Mouse (Mus musculus) right cerebral cortex, postnatal 10 days (tissue): ENCODE measurements around the gene 4931422A03Rik.
A peak's percentile ranks its signal among the peaks of the same experiment; 100 is the strongest.
"Not testable (repeated sequence)": the region's sequence is repeated elsewhere in the genome, so short reads cannot be mapped to it uniquely, and the experiment has no call there.

Experiments
- DNase-seq, 2 experiments: peaks; one replicate each; pipeline ENCODE4 v3.0.0; 2021; ENCODE audit warnings: low spot score in 2 of 2

Gene 4931422A03Rik

DNA sequence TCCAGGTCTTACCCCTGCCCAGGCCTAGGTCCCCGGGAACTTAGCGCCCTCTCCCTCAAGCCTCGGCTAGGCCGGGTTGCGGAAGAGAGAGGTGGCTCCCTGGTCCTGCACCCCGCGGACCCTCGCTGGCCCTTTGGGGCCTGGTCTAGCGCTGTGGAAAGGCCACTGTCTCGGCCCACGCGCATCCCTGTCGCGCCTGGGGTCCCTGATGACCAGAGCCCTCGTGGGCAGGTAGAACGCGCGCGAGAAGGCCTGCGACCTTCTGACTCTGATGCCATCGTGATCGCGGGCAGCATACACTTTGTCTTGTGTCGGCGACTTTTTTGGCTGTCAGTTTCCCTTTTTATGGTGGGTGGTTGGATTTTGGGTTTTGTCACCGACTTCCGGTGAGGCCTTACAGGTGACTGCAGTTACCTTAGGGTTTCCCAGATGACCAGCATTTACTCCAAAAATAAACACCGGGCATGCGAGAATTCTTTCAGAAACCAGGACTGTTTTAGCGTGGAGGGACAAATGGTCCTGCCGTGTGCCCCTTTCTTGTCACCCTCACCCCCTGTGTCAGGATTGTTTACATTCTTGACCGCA is at the start of gene 4931422A03Rik:
TSS of gene 4931422A03Rik (minus strand) at position 223 of the 585 bp plus-strand sequence.
- DNase-seq: peak; percentile 32 to 46

DNA sequence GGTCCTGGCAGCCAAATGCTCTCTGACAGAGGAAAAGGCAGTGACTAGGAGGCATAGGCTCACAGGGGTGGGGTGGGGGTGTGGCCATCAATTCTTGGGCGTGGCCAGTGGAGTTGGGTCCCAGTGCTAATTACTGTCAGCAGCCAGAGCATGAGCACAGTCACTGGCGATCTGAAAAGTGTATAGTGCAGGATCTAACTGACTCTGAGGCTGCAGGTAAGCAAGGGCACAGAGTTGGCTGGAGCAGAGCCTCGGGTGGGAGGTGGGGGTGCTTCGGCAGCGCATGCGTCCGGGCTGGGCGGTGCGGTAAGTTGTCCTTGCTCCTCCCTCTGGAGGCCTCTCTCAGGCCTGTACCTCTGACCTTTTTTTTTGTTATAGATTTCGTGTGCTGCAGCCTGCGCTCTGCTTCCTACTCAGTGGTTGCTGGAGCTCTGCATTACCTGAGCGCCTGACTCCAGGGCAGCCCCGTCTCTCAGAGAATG is 41.6 kb upstream of the 4931422A03Rik start, which contains the start of gene Cd59b:
TSS of gene Cd59b (plus strand) at position 146 of the 482 bp plus-strand sequence.
- peak in 1 of 2 experiments; percentile 29 for DNase-seq

DNA sequence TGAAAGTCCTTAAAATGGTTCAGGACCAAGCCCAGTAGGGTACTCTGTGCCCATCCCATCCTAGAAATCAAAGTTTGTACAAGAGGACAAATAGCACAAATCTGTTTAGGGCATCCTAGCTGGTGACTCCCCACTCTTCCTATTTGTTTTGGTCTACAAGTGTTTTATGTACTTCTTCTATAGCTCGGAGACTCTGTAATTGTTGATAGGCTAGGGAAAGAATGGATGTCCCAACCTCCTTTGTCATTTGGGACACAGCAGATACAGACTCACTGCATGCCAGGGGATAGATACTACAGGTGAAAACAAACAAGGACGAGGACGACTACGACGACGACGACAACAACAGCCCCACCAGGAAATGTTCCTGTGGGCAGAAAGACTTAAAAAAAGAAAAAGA is 40.3 kb upstream of the 4931422A03Rik start, which contains the start of gene Gm10799:
TSS of gene Gm10799 (minus strand) at position 101 of the 400 bp plus-strand sequence.
- DNase-seq: not testable (repeated sequence)

DNA sequence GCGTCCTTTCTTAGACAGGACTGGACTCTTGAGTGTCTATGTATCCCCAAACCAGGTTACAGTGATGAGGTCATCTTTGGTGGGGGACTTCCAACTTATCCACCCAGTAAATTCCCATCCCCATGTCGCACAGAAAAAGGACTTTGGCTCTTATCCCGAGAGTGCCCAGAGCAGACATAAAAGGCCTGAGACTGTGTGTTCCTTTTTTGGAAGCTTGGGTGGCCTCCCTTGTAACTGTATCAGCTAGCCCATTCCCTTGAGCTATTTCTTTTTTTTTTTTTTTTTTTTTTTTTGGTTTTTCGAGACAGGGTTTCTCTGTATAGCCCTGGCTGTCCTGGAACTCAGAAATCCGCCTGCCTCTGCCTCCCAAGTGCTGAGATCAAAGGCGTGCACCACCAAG is 37.4 kb upstream of the 4931422A03Rik start, which contains the start of gene Gm10912:
TSS of gene Gm10912 (plus strand) at position 301 of the 400 bp plus-strand sequence.
- not testable (repeated sequence) for DNase-seq

DNA sequence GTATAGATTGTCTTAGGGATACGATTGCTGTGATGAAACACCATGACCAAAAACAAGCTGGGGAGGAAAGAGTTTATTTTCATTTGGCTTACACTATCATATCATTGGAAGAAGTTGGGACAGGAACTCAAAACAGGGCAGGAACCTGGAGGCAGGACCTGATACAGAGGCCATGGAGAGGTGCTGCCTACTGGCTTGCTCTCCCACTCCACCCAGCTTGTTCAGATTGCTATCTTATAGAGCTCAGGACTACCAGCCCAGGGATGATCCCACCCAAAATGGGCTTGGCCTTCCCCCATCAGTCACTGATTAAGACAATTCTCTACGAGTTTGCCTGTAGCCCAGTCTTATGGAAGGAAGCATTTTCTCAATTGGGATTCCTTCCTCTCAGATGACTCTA is 36.0 kb upstream of the 4931422A03Rik start:
- DNase-seq: no peak

DNA sequence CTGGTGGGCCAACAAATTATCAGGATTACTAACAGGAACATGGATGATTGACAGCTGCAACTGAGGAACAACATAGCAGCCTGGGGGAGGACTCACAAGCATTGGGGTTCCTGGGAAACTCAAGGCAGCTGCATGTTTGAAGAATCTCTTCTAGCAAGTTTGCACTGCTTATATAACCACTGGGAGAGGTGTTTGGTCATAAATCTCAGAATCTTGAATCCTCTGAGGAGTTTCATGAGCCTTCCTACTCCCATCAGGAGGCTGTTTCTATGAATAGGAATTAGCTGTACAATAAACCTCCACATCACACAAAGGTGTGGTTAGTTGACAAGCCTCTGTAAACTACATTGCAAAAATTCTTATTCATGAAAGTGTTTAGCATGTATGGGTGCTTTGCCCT is 34.5 kb upstream of the 4931422A03Rik start:
- no peak for DNase-seq

DNA sequence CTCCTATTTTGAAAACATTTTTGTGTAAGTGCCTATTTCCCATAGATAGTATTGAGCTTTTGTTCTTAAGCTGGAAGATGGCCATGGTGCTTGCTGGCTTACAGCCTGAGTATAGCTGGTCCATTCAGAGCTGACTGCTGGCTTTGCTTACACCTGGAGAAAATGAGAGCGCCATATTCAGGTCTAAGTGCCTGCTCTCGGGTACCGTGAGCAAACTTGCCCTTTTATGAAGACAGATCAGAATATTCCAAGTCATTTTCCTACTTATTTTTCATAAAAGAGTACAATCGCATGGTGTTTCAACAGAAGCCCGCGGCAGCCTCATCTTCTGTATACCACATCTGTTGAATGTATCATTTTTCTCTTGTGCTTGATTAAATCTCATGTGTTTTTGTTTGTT is 32.8 kb upstream of the 4931422A03Rik start:
- no peak for DNase-seq

DNA sequence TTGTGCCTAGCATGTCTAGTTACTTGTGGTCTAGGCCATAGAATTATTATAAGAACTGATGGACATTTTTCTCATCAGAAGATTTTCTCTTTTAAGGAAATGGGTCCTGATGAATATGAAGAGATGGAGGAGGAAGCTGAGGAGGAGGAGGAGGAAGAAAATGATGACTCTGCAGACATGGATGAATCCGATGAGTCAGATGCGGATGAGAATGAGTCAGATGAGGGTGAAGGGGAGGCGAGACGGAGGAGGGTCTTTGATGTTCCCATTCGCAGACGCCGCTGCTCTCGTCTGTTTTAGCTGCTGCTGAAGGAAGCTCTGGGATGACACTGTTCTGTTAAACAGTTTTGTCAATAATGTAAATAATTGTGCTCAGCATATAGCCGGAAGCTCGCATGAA is 31.6 kb upstream of the 4931422A03Rik start:
- DNase-seq: no peak

DNA sequence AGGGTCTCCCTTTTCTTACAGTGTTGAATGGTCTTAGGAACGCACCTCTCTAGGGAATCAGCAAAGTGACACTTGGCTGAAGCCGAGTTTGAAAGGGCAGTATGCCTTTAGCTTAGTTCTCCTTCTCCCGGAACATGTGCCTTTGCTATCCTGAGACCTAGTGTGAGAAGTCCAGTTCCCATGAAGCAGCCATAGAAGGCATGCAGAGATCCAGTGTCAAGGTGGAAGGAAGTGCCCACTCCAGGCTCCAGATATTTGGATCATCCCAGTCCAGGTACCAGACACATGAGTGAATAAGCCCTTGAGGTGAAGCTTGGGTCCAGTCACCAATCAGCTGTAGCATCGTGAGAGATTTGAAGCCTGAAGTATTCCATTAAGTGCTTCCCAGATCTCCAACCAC is 30.8 kb upstream of the 4931422A03Rik start:
- DNase-seq: no peak

DNA sequence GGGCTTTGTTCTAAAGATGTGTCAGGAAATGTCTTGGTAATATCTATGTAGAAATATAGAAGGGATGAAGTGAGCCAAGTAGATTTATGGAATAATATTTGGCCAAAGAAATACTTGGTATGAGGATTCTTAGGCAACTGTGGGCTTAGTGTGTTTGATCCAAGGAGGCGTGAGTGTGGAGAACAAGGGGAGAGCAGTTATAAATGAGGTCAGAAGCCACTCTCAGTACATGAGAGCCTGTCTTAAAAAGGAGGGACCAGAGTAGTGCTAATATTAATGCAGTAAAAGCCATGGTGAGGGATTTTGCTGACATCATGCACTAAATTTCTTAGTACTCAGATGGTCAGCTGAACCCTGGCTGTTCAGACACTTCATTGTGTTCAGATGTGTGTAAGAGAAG is 30.2 kb upstream of the 4931422A03Rik start:
- no peak for DNase-seq

DNA sequence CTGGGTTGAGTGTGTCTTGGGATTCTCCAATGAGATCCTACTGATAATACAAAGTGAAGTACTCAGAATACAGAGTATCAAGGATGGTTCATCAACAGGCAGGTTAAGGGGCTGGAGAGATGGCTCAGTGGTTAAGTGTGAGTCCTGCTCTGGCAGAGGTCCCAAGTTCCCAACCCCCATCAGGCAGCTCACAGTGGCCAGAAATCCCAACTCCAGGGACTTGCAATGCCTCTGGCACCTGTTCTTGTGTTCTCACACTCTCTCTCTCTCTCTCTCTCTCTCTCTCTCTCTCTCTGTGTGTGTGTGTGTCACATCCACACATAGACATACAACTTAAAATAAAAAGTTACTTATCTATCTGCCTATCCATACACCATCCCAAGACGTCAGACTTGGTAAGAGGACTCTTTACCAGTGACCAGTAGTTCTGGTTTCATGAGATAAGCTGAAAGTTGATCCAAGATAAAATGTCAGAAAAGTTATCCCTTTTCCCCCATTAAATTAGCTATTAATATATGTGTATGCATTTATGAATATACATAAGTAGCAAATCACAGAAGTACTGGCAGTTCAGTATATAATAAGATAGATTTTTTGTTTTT is 16.4 kb upstream of the 4931422A03Rik start:
- no peak for DNase-seq

DNA sequence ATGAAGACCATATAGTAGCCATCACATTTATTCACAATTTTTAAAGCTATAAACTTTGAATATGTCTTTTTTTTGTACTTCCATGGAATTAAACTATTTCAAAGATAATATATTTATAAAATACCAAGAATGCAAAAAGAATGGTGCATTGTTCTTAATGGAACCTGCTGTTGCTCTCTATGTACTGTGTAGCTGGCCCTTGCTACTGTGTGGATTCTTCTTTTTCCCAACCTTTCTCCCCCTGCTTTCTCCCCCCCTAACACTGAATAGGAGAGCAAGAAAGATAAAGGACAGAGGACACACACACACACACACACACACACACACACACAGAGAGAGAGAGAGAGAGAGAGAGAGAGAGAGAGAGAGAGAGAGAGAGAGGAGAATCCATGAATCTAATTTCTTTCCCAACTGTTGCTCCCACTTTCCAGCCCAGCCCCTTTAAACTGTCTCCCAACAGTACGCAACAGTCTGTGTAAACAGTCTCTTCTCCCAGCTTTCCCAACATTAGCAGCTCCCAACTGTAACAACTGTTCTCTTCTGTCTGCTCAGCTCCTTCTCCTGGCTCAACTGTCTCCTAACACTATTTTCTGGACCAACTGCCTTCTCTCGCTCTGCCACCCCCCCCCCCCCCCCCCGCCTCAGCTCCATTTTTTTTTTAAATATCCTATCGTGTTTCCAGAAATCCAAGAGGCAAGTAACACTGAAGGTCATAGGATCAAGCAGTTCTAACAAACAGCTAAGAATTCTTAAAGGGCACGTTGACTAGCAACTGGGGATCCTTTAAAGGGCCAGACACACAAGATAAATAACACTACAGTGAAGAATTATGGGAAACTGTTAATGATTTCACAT is 15.7 kb upstream of the 4931422A03Rik start:
- DNase-seq: no peak

DNA sequence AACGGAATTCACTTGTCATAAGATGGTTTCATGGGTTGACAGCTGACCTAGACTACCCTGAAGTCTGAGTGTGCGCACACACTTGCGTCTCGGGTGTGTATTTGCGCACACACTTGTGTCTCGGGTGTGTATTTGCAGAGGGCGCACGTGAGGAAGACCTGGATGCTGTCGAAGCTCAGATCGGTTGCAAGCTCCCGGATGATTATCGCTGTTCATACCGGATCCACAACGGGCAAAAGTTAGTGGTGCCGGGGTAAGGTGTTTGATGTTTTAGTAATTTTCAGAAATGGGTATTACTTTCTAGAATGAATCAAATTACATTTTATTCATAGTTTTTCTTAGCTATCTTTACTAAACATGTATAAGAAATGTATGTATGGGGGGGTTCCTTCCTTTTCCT is 14.6 kb upstream of the 4931422A03Rik start:
- DNase-seq: no peak

DNA sequence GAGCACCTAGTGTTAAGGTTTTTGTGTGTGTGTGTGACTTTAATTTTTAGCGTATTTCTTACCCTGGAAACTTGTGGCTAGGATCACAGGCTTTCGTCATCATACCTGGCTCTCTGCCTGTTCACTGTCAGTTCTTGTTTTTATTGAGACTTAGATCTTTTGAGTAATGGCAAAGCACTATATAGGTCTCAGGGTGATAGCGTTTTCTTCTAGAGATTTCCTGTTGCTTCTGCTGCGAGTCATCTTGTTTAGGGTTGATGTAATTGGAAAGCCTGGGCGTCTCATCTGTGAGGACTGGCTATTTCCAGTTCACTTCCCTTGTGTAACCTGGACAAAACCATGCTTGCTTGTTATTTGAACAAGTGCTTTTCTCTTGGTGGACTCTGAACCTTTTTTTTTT is 13.5 kb upstream of the 4931422A03Rik start:
- DNase-seq: no peak

DNA sequence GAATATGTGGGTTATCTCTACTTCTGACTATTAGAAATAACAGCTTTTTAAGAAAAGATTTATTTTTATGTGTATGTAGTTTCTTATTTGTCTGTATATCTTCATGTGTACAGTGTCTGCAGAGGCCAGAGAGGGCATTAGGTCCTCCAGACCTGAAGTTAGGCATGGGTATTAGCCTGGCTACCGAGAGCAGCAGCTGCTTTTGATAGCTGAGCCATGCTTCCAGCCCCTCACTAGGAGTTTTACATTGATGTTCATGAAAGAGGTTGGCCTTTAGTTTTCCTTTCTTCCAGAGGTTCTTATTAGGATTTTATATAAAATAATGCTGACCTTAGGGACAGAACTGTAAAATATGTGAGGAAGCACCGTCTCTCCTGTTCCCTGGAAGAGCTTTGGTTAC is 10.1 kb upstream of the 4931422A03Rik start:
- no peak for DNase-seq

DNA sequence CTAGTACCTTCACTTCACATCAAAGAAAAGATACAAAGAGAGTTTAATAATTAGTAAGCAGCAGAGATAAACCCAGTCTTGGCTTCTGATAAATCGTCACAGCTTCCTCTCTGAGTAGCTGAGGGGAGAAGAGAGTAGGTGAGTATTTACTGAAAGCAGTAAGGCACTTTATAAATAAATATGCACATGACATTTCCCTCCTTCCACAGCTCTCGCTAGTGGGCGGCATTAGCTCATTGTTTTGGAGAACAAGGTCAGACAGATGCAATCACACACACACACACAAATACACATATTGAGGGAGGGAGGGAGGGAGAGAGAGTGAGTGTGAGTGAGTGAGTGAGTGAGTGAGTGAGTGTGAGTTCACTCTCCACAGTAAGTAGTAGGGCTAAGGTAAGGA is 8.2 kb upstream of the 4931422A03Rik start:
- DNase-seq: no peak

DNA sequence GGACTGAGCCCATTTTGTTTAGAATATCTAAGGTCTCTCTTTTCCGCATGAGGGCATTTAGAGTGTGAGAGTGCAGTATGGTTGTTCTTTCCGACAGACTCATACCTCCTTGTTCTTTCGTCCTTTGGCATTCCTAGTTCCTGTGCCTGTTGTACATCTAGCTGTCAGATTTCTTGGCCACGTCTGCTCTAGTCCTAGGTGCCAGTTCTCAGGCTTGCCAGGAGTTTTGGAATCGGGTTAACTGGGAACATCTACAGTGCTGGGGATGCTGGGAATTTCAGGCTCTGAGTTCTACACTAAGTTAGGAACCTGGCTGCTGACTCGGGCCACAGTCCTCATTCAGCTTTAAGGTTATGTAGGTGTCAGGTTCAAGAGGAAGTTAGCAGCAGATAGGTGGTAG is 7.4 kb upstream of the 4931422A03Rik start:
- DNase-seq: no peak

DNA sequence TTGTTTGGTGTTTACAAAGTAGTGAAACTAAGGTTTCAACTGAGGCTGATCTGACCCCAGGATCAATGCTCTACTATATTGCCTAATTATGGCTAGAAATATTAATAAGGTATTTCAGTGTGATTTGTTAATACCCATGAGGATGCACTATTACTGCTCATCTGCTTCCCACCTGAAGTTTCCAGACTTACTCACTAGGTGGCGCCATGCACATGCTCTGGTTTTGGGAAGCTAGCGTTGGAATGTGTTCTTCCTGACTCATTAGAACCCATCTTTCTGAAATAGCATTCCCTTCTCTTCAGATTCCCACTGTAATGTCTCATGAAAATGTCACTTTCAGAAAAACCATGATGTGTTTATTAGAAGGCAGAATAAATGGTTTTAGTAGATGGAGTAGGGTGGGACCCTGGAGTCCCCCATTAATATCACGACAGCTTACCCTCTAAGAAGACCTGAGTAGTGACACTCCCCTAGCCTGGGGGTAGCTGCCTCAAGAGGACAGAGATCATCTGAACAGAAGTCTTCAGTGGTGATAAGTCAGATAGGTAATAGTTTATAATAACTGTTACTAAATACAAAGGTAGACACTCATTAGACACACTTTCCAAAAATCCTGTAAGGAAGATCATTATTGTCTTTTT is 6.8 kb upstream of the 4931422A03Rik start:
- DNase-seq: peak; percentile 72 to 78

DNA sequence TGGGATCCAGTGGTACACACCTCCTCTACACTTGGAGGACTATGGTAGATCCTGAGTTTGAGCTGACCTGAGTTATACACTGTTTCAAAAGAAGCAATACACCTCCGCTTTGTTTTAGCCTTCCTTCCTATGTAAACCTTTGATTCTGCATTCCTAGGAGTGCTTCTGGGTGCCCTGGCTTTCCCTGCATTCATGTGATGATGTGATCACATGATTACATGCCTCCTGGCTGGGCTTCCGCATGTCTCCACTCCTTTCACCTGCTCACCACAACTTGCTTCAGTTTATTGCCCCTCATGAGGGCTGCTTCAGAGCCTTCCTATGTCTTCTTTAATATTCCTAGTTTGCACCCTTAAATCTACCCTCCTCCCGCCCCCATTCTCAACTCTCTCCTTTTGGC is 3.9 kb upstream of the 4931422A03Rik start:
- DNase-seq: no peak

DNA sequence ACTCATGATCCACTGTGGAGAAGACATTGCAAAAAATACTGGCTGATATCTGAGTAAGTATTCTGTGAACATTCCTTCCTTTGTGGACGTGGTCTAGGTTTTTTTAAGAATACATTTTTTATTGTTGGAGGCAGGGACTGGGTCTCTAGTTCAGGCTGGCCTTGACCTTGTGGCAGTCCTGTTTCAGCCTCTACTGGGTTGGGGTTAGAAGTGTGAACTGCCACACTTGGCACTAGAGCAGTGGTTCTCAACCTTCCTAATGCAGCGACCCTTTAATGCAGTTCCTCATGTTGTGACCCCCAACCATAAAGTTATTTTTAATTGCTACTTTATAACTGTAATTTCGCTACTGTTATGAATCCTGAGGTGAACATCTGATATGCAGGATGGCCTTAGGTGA is 2.2 kb upstream of the 4931422A03Rik start:
- no peak for DNase-seq

DNA sequence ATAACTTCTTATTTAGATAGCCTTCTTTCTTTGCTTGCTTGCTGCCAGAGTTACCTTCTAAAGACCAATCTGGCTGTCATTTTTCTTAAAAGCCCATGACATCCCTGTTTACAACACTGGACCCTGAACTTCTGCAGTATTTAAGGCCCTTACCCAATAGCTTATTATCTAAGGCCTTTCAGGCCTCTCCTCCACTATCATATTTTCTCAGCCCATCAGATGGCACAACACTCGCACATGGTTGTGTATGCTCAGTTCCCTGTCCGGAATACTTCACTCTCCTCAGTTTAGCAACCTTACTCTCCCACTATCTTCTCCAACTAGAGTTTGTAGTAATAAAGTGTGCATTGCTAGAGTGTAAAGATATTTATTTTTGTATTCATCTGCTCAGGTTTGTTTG is 913 bp upstream of the 4931422A03Rik start:
- DNase-seq: no peak
